Mouse (Mus musculus): ENCODE measurements around the gene Cmklr1.

Cmklr1 gene

DNA sequence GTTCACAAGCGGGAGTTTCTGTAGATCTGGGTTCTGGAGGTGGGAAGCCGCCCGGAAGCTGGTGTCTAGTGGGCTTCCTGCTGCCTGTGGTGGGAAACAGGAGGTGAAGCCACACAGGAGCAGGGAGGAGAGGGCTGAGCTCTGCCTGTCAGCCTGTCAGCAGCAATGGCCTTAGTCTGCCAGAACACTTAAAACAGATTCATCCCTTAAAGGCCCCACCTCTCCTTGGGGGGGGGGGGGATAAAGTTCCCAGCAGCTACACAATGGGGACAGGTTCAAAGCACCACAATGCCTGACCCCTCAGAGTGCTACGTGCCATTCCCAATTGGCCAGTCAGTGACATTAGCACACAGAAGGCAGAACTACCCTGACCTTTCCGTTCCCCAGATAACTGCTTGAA, 2.0 kb upstream of the Cmklr1 start:
- DNase-seq (ENCODE audit: low spot score in 2 of 2): no peak

DNA sequence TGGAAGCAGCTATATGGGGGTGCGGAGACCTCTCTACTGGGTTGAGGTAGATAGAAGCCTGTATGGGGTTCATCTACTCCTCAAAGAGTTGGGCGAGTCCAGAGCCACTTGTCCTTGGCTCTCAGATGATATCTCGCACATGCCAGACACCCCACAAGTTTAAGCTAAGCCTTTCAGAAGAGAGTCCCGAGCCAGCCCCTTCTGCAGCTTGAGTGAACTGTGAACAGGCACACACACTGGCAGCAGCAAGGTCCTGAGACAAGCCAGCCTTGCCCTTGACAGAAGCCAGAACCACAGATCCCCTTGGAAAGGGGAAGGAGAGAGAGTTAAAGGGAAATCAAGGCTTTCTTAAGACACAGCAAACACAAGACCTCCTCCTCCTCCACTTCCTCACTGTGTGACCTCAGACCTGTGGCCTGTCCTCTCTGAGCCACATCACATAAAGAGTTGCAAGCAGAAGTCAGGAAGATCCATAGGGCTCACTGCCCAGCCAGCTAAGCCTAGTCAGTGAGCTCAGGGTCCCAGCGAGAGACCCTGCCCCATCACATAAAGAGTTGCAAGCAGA, 1.5 kb downstream of the Cmklr1 start:
- DNase-seq (ENCODE audit: low spot score in 2 of 2): no peak

DNA sequence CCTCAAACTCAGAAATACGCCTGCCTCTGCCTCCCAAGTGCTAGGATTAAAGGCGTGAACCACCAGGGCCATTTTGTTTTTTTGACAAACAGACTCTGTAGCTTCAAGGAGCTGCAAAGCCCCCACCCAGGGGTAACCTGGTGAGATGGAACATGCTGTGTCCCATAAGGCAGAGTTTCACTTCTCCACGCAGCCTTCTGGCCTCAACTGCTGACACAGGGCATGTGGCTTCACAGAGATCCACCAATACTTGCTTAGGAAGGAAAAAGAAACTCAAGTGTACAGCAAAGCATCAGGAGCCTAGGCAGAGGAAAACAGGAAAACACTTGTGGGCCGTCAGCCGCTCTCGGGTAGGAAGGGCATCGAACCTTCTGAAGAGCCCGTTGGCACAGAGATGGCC, 3.1 kb downstream of the Cmklr1 start:
- DNase-seq (ENCODE audit: low spot score in 2 of 2): no peak

DNA sequence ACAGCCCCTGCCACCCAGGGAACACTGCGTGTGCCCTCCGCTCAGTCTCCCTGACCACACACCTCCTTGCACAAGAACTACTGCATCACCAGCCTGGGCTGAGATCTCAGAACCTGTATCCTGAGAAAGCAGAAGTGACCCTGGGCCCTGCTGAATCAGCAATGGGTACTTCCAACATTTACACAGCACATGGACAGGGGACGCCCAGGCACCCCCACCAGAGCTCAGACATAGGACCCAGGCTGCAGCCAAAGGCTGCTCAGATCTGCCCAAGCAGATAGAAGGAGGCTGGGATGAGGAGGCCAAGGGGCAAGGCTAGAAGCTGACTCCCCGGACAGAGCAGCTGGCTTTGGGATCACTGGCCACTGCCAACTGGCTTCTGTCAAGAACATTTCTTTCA, 5.7 kb downstream of the Cmklr1 start:
- no peak for DNase-seq (ENCODE audit: low spot score in 2 of 2)

DNA sequence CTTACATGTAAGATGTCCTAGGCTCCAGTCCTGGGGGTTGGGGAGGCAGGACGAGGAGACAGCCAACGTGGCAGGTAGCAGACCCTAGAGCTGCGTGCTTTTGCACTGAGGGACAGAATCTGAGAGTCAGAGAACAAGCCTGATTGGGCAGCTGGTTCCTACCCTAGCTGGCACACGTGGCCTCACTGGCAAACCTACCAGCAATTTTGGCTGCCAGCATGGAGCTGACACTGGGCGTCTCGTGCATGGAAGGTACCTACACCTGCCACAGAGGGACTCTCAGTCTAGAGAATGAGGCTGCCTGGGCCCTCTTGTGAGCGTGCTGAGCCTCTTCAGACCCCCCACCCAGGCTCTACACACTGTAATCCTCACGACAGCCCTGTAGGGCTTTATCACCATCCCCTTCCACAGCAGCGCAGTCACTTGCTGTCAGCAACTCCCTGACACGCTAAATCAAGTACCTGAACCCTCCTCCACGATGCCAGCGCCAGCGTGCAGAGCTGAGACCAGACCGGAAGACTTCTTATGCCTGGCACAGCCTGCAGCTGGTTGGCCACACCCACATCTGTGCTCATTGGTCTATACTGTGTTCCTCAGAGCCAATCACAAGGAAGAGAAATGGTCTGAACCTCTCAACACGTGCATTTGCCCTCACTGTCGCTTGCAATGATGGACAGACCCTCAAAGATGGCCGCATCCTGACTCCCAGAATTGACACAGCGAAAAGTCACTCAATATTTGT, 6.9 kb downstream of the Cmklr1 start:
- DNase-seq (ENCODE audit: low spot score in 2 of 2): peak in 1 of 2 experiments; percentile 62

DNA sequence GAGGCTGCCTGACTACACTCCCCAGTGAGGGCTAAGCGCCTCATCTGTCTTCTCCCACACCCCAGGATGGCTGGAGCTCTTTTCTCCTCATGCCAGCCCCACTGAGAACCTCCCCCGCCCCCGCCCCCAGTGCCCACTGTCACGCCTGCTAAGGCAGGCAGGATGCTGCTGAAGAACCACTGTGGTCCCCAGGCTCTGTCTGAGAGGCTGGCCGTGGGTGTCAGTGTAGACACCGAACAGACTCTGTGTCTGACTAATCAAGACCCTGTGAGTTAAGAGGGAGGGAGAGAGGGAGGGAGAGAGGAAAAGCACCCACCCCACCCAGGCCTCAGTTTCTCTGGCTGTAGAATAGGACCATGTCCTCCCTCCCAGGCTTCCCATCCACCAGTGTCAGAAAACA, 9.2 kb downstream of the Cmklr1 start:
- DNase-seq (ENCODE audit: low spot score in 2 of 2): no peak

DNA sequence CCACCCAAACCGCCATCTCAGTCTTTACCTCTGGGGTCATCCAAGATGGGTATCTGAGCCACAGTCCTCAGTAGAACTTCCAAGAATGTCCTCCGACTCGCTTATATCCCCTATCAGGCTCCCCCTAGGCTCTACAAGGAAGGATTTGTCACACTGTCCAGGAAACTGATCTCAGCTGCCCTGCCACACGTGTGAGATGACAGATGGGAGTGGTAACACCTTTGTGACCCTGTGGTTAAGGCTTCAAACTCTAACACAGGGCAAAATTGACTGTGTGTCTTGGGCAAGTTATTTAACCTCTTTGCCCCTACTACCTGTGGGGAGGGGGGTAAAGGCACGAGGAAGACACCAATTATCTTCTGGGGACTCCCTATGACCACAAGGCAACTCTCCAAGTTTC, 11.1 kb downstream of the Cmklr1 start:
- no peak for DNase-seq (ENCODE audit: low spot score in 2 of 2)

DNA sequence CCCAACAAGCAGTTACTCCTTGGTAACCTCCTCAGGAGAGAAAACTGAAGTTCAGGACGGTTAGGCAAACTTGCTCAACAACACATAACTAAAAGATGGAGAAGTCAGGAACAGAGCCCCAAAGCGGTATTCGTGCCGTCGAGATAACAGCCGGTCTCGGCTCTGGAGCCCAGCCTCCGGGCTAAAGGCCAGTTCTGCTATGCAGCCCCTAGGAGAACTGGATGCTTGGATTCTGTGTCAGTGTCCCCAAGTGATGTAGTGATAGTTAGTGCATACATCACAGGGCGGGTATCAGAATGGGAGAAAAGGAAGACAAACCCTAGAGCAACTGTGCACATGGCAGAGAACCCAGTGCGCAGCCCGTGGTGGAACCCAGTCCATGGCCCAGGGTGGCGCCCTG, 12.2 kb downstream of the Cmklr1 start:
- no peak for DNase-seq (ENCODE audit: low spot score in 2 of 2)

DNA sequence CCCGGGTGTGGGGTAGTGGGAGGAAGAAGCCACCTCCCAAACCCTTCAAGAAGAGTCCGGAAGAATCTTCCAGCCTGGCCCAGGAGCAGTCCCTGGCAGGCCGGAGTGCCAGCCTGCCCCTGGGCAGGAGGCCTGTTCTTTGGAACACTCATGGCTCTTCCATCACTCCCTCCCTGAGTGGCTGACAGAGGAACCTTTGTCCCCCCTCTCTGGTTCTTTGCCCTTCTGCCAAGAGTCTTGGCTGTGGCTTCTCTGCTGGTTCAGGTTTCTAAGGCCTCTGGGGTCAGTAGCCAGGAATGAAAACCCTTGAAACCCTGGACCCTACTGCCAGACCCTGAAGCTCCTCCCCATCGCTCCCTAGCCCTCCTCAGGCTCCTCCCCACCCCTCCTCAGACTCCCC, 12.6 kb downstream of the Cmklr1 start:
- DNase-seq (ENCODE audit: low spot score in 2 of 2): peak in 1 of 2 experiments; percentile 30

DNA sequence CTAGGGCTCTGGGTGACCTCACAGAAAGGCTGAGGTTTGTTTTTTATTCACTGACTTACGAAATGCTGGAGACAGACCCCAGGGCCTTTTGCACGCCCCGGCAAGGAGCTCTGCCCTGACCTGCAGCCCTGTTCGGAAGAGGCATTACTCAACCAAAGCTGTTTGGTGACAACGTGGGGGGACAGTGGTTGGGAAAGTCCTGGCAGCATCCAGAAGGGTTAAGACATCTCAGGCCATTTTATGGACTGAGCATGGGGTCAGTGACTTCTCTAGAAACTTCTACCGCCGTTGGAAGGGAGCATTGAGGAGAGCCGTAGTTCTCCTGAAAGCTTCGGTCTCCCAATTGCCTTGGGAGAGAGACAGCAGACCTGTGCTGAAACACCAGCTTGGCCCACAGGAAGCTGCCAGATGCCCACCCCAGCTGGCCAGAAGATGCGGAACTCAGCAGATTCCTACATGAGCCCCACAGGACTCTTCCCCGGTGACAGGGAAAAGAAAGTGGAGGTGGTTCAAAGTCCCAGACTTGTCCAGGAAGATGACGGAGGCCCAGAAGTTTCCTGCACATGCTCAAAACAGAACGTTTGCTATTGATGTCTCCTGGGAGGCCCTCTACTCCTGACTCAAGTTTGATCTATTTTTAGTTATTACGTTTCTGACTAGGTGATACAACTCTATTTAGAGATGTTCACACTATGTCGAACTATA, 14.2 kb downstream of the Cmklr1 start:
- no peak for DNase-seq (ENCODE audit: low spot score in 2 of 2)

DNA sequence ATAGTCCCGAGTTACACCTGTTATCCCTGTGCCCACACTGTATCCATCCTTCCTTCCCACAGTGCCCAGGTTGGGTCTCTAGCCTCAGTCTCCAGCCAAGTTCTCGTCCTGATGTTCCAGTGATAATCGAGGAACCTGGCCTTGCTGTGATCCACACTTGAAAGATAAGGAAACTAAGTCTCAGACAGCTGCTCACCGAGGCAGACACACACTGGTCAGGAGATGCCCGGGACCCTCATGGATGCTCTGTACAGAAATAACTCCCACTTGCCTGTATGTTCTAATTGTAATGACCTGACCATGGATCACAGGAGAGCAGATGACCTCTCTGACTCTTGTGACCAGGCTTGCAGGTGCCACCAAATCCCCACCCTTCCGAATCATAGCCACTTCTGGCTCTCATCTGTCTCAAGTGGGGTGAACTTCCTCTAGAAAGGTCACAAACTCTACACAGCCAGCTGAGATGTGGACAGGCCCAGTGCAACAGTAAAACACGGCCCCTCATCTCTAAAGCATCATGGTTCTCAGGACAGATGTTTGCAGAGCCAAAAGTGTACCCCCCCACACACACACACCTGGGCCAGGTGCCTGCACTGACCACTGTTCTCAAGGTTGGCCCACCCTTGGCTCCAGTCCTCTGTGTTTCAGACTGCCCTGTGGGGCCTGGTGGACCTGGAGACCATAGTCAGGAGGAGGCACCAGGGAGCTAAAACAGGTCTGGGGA, 15.2 kb downstream of the Cmklr1 start:
- no peak for DNase-seq (ENCODE audit: low spot score in 2 of 2)

DNA sequence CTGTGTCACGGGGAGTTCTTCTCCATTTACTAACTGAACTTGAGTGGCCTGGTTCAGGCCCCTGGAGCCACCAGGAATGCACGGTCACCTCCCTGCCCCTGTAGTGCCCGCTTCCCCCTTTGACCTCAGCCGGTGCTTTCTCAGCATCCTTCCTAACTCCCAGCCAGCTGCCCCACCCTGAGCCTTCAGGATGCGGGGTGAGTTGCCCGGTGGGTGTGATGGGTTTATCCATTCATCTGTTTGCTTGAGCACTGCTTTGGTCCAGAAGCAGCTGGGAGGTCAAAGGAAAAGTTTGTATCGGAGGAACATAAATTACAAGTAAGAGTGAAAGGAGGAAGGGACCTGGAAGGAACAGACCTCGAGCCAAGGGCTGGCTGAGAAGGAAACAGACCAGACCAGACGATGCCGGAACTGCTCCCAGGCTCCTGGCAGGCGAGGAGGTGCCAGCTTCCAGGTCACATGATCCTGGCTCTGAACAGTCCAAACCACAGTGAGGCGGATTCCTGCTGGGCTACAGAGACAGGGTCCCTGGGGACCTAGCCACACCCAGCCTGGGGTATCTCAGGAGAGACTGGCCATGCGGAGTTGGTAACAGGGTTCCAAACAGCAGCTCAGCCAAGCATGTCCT, 16.1 kb downstream of the Cmklr1 start:
- DNase-seq (ENCODE audit: low spot score in 2 of 2): peak; percentile 44 to 48

DNA sequence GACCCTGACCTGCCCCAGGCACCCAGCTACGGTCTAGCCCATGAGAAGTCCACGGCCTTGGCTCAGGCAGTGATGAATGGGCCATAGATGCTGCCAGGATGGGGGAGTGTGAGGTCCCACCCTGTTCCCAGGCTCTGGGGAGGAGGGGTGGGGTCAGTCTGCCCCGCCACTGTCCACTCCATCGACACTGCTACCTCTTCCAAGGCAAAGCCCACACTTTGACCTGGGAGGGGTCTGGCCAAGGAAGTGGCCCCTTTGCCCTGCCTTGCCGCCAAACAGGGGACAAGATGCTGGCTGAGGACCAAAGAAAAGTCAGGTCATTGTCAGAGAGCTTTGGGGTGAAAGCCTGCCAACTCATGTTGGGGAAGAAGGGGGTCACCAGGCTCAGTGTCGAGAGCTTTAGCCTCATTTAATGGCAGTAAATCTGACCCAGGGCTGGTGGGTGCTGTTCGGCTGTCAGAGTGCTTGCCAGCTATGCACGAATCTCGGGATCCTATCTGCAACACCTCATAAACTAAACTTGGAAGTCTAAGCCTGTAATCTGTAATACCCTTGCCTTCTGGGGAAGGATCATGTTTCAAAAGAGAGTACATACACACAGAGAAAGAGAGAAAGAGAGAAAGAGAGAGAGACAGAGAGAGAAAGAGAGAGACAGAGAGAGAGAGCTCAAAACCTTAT, 17.1 kb downstream of the Cmklr1 start:
- no peak for DNase-seq (ENCODE audit: low spot score in 2 of 2)

DNA sequence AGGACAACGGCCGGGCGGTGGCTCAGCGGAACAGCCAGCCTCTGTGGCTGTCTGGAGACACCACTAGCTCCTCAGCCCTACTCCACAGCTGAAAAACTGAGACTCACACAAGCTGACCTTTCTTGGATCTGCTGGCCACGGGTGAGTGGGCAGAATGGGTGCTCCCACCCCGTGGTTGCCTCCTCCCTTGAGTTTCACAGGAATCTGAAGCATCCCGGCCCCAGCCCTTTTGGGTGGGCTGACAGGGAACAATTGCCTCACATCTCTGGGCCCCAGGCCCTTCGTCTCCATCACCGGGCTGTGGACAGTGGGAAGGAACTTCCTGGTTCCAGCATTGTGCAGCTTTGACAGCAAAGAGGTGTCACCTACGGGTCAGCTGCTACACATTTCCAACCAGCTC, 20.1 kb downstream of the Cmklr1 start:
- no peak for DNase-seq (ENCODE audit: low spot score in 2 of 2)

DNA sequence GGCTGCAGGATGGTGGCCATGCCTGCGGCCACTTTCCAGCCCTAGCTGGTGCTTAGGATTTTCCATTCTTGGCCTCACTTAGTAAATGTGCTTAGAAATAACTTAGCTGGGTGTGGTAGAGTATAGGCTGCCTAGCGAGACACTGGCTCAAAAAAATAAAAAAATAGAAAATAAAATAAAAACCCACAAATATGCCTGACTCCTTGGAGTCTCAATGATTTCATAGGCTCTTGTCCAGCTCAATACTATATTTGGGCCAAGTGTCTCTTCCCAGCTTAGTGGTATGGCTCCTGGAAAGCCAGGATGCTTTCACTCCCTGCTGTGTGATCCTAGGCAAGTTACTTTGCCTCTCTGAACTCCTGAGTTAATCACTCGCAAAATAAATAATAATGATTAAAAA, 21.0 kb downstream of the Cmklr1 start:
- no peak for DNase-seq (ENCODE audit: low spot score in 2 of 2)

DNA sequence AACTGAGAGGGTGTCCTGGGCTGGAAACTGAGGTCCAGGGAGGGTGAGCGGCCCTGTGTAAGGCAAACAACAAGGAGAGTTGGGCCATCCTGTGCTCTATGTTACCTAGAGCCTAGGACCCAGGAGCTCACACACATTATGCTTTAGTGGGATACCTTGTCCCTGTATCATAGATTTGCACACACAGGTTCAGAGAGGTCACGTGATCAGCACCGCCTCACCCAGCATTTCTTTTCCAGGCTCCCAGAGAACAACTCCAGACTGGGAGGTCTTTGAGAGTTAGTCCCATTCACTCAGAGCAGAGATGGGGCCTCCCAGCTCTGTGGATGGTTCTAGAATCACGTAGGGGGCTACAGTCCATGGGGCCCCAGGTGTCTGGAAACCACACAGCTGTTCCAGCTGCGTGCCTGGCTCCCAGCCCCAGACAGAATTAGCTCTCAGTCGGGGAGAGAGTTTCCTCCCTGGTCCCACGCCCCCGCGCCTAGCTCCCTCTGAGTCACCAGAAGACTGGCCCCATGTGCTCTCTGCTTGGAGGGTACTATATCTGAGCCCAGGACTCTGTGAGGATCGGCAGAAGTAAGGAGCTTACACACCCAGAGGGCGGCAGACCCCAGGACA, 22.3 kb downstream of the Cmklr1 start:
- DNase-seq (ENCODE audit: low spot score in 2 of 2): peak; percentile 52 to 69

DNA sequence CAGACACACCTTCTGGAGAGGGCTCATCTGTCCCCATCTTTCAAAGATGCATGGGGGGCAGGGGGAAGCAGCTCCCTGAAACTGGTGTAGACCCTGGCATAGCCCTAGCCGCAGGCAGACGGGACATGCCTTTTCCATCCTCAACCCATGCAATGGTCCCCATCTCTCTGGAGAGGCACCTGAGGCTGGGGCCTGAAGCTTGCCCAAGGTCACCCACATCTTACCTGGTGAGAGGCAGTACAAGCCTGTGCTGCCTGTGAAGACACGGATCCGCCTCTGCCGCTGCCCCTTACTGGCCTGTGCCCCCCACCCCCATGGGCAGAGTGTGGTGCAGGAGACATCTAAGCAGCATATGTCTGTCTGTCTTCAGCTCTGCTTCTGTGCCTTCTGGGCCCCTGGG, 23.2 kb downstream of the Cmklr1 start:
- no peak for DNase-seq (ENCODE audit: low spot score in 2 of 2)

DNA sequence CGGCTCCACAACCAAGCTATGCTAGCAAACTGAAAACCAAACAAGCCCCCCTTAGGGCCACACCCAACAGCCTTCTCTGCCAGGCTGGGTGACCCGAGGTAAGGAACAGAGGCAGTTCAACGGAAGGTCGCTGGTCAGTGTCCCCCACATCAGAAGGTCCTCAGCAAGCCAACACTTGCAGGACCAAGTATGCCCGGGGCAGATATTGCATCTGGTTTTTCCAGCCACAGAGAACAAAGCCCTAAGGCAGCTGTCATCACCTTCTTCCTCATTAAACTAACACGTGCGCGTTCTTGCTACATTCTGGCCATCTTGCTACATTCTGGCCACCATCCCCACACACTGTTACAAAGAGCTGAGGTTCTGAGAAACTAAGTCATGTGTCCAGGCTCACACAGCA, 23.9 kb downstream of the Cmklr1 start:
- no peak for DNase-seq (ENCODE audit: low spot score in 2 of 2)

DNA sequence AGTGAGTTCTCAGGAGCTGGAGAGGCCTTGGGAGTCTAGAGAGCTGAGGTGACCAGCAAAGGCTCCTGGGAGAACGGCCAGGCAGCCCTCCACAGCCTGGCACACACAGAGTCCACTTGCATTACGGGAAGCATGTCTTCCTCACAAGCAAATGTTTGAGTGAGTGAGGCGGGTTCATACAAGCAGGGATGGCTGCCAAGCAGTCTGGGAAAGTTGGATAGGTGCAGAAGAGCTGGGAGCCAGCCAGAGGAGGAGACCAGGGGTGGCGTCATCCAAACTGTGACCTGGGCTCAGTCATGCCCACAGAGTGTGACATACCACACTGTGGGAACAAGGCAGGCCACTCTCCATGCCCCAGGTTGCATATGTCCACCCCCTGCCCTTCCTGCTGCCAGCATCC, 25.2 kb downstream of the Cmklr1 start:
- DNase-seq (ENCODE audit: low spot score in 2 of 2): no peak

DNA sequence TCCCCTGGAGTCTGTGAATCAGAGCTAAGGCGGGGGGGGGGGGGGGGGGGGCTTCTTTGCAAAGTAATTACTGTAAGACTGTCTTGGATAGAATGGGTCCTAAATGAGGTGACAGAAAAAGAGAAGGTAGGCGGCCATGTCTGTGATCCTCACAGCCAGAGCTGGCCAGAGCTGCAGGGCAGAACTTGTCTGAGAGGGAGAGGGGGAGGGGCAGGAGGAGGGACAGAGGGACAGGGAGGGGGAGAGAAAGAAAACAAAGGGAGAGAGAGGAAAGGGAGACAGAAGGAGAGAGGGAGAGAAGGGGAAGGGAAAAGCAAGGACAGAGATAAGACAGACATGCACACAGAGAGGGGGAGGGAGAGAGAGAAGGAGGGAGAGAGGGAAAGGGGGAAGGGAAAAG, 27.2 kb downstream of the Cmklr1 start:
- no peak for DNase-seq (ENCODE audit: low spot score in 2 of 2)

DNA sequence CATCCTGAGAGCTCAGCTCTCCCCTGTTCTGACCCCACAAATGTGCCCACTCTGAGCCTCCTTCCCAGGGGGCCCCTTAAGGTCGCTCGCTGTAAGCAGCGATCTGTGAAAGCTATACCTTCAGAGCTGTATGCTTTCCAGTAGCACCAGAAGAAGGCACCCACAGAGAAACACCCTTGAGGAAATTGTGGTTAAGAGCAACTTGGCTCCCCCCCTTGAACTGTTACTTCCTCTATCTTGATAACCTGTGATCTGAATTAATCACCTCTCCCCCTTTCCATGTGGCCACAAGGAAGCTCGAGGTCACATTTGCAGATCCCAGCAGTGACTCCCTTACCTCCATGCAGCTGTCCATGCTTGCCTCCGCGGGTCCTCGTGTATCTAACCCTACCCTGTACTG, 29.2 kb downstream of the Cmklr1 start:
- no peak for DNase-seq (ENCODE audit: low spot score in 2 of 2)

All from frontal cortex, postnatal 36 days (tissue).